Mouse (Mus musculus) heart, embryonic 14.5 days (tissue): ENCODE data around the gene Tcf12. TPM values are rescaled to one million over a fixed set of nuclear protein-coding genes. Genes with fewer than 3 reads are reported as not detected.
A peak's percentile ranks its signal among the peaks of the same experiment; 100 is the strongest.

Experiments
- ATAC-seq: fragments of 200-750 bp; cut with Nextera tagmentation; 2 replicates; pipeline ENCODE4 v1.8.0; 2017; ENCODE audit warnings: low read depth, moderate TSS enrichment; ENCODE audit not compliant: insufficient number of reproducible peaks, insufficient read depth, low FRiP score
- H3K27ac ChIP-seq, 2 experiments: fragments of 200-500 bp in 1 of 2; fragments of 300-500 bp in 1 of 2; sonication (generic) in 1 of 2; replicated peaks in 1 of 2; 2 replicates each; pipeline ENCODE4 v1.5.1; 2012 to 2014; ENCODE audit warnings: low read depth in 2 of 2, low read length in 2 of 2, control low read depth in 1 of 2, mild to moderate bottlenecking in 1 of 2, mixed read lengths in 1 of 2; ENCODE audit not compliant: control insufficient read depth in 1 of 2, insufficient read depth in 1 of 2
- H3K27me3 ChIP-seq: fragments of 300-500 bp; sonication (generic); 2 replicates; pipeline ENCODE4 v1.6.1; 2014; ENCODE audit warnings: mild to moderate bottlenecking, low read length, control low read depth; ENCODE audit not compliant: control insufficient read depth, insufficient read depth
- H3K36me3 ChIP-seq: fragments of 300-500 bp; sonication (generic); 2 replicates; pipeline ENCODE4 v1.6.1; 2014; ENCODE audit warnings: mild to moderate bottlenecking, control low read depth, low read length, mixed read lengths; ENCODE audit not compliant: control insufficient read depth, insufficient read depth
- H3K4me1 ChIP-seq, 2 experiments: fragments of 200-500 bp in 1 of 2; fragments of 300-500 bp in 1 of 2; sonication (generic) in 1 of 2; 2 replicates each; pipeline ENCODE4 v1.6.1; 2012 to 2014; ENCODE audit warnings: low read length in 2 of 2, control low read depth in 1 of 2, mixed read lengths in 1 of 2; ENCODE audit not compliant: control insufficient read depth in 2 of 2, insufficient read depth in 2 of 2
- H3K4me2 ChIP-seq: fragments of 300-500 bp; sonication (generic); 2 replicates; pipeline ENCODE4 v1.6.1; 2014; ENCODE audit warnings: mild to moderate bottlenecking, low read length
- H3K4me3 ChIP-seq, 2 experiments: fragments of 200-500 bp in 1 of 2; fragments of 300-500 bp in 1 of 2; sonication (generic) in 1 of 2; 2 replicates each; pipeline ENCODE4 v1.5.1; 2012 to 2014; ENCODE audit warnings: low read length in 2 of 2, mild to moderate bottlenecking in 2 of 2, control low read depth in 1 of 2, low read depth in 1 of 2, moderate library complexity in 1 of 2; ENCODE audit not compliant: control insufficient read depth in 1 of 2, insufficient read depth in 1 of 2
- H3K9ac ChIP-seq: fragments of 300-500 bp; sonication (generic); 2 replicates; pipeline ENCODE4 v1.6.1; 2014; ENCODE audit warnings: mild to moderate bottlenecking, low read length
- H3K9me3 ChIP-seq: fragments of 300-500 bp; sonication (generic); 2 replicates; pipeline ENCODE4 v1.6.1; 2016; ENCODE audit warnings: low read length, control low read depth; ENCODE audit not compliant: control insufficient read depth
- WGBS: fragments of 180-500 bp; shearing (Covaris S2); extraction: QIAGEN DNeasy Blood & Tissue Kit; methylation state at CpG from one replicate; pipeline ENCODE4 v1.1.7; 2014; 5-methylcytosine and 5-hydroxymethylcytosine counted together
- polyA plus RNA-seq: library from polyadenylated mRNA; unstranded; fragments of >200 nt; fragmentation: Nextera tagmentation; extraction: Ambion mirVana; gene quantifications from 2 replicates; pipeline ENCODE4 v1.2.1, GENCODE M21; 2014

Tcf12 gene
- polyA plus RNA-seq, 1 experiment from 2014 or later = 35.9 TPM

- Histone ChIP-seq H3K9ac (no peak overlapping the region), H3K27me3 (no peaks in the 10 kb centered on the region), H3K4me2 (no peak overlapping the region), H3K9me3 (no peaks in the 10 kb centered on the region), H3K36me3 (no peaks in the 10 kb centered on the region), H3K4me1 (peaks cover 2 to 7% of the 10 kb centered on the region in 2 experiments; a peak in 3 of 4 replicates), H3K4me3 (no peak overlapping the region), H3K27ac (no peak overlapping the region)
- WGBS = 92% methylated on average over 3 of the region's 3 CpGs
- ATAC-seq = no peak
Observed at GRCm38 (mm10) chr9:71981071-71981470, 130.6 kb downstream of the Tcf12 start.

DNA sequence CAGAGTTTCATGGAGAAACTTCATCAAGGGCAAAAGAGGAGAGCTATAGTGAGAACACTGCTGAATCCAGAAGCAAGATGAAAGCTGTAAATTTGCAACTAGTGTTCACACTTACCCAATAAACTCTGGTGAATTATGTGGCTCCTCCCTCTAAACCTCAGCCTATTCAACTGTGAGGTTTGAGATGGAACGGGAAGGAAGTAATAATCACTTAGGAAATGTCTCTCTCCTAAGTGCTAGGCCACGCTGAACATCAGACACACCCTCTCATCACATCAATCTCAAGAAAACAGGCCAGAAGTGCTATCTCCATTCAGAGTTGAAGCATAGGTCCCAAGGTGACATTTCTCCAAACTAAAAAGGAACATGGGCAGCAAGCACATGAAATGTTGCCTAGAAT, 131.1 kb downstream of the Tcf12 start:
- no peak overlapping the region for H3K9ac ChIP-seq
- H3K4me1 ChIP-seq = peaks cover 2 to 7% of the 10 kb centered on the region in 2 experiments; a peak in 3 of 4 replicates
- no peak overlapping the region for H3K27ac ChIP-seq
- no peak overlapping the region for H3K4me3 ChIP-seq
- no peak for ATAC-seq
- no peaks in the 10 kb centered on the region for H3K36me3 ChIP-seq
- no peak overlapping the region for H3K4me2 ChIP-seq
- H3K27me3 ChIP-seq = no peaks in the 10 kb centered on the region
- H3K9me3 ChIP-seq = no peaks in the 10 kb centered on the region
- WGBS = 40% methylated on average over 2 of the region's 2 CpGs

DNA sequence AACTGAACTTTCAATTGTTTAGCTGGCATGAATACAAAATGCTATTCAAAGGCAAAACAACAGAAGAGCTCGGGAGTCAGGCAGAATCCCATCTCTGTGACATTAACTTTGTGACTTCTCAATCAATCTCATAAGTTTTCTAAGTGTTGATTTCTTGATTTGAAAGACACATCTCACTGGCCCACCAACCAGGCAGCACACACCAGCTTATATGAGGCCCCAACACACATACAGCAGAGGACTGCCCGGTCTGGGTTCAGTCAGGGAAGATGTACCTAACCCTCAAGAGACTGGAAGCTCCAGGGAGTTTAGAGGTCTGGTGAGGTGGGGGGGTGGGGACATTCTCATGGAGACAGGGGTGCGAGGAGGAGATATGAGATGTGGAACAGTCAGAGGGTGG, 132.8 kb downstream of the Tcf12 start:
- Histone ChIP-seq H3K4me2 (no peak overlapping the region), H3K4me3 (no peak overlapping the region), H3K27ac (no peak overlapping the region; a peak in 1 of 4 replicates), H3K4me1 (peaks cover 2 to 7% of the 10 kb centered on the region in 2 experiments; a peak in 3 of 4 replicates), H3K9me3 (no peaks in the 10 kb centered on the region), H3K9ac (no peak overlapping the region), H3K27me3 (no peaks in the 10 kb centered on the region), H3K36me3 (no peaks in the 10 kb centered on the region)
- no peak for ATAC-seq
- WGBS = 75% methylated on average over 3 of the region's 3 CpGs

DNA sequence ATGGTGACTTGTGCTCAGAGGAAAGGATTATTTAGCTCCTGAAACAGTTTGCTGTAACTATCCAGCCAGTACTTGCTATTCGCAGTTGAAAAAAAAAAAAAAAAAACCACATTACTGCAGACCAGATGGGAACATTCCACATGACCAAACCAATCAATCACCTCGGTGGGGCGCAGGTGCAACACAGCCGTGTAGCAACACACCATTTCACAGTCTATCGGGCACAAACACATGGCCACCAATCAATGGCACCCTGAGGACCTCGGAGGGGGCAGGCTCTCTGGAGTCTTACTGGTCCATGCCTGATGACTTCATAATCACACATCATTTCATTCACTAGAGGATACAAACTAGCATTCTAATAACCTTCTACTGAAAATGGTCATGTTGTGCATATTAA, 135.6 kb downstream of the Tcf12 start:
- no peak overlapping the region for H3K27ac ChIP-seq
- no peak overlapping the region for H3K9ac ChIP-seq
- H3K9me3 ChIP-seq = no peaks in the 10 kb centered on the region
- no peaks in the 10 kb centered on the region for H3K36me3 ChIP-seq
- 81% methylated on average over 6 of the region's 6 CpGs for WGBS
- no peak overlapping the region for H3K4me3 ChIP-seq
- H3K27me3 ChIP-seq = no peaks in the 10 kb centered on the region
- no peak for ATAC-seq
- H3K4me1 ChIP-seq = peaks cover 2 to 10% of the 10 kb centered on the region in 2 experiments; a peak in 3 of 4 replicates
- no peak overlapping the region for H3K4me2 ChIP-seq

DNA sequence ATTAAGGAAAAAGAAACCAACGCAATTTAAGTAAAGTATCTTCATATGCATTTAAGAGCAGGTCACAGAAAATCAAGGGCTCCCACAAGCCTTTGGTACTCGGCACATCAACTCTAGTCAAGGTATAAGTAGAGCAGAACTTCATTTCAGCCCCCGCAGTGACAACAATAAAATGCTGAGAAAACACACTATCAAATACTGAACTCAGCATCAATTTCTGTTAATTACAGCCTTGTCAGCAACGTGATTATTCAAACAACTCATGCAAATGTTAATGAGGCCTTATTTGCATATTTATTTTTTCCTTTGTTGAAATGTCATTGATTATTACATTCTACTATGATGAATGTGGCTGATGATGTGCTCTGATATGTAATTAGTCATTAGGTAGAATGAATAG, 136.5 kb downstream of the Tcf12 start:
- H3K9me3 ChIP-seq = no peaks in the 10 kb centered on the region
- H3K27me3 ChIP-seq = no peaks in the 10 kb centered on the region
- H3K27ac ChIP-seq = peak overlapping the region in 1 of 2 experiments; percentile 45; a peak in 1 of 4 replicates
- no peak overlapping the region for H3K4me2 ChIP-seq
- no peak overlapping the region for H3K4me3 ChIP-seq
- no peak for ATAC-seq
- 83% methylated on average over 4 of the region's 4 CpGs for WGBS
- H3K9ac ChIP-seq = no peak overlapping the region
- no peaks in the 10 kb centered on the region for H3K36me3 ChIP-seq
- peaks cover 2 to 10% of the 10 kb centered on the region in 2 experiments; a peak in 2 of 4 replicates for H3K4me1 ChIP-seq

GRCm38 (mm10) chr9:71974541-71974959, 137.1 kb downstream of the Tcf12 start:
- Histone ChIP-seq H3K27me3 (no peaks in the 10 kb centered on the region), H3K4me3 (no peak overlapping the region), H3K9me3 (no peaks in the 10 kb centered on the region), H3K27ac (no peak overlapping the region), H3K4me1 (peaks cover 2 to 10% of the 10 kb centered on the region in 2 experiments; a peak in 2 of 4 replicates), H3K9ac (no peak overlapping the region), H3K36me3 (no peaks in the 10 kb centered on the region), H3K4me2 (no peak overlapping the region)
- no peak for ATAC-seq
- 63% methylated on average over 2 of the region's 2 CpGs for WGBS

GRCm38 (mm10) chr9:71964039-71964438, 147.6 kb downstream of the Tcf12 start:
- WGBS = 83% methylated on average over 4 of the region's 4 CpGs
- no peak for ATAC-seq
- Histone ChIP-seq H3K9me3 (no peaks in the 10 kb centered on the region), H3K4me2 (no peak overlapping the region), H3K4me1 (peaks cover 0 to 2% of the 10 kb centered on the region in 2 experiments; a peak in 2 of 4 replicates), H3K4me3 (no peak overlapping the region), H3K27me3 (no peaks in the 10 kb centered on the region), H3K36me3 (no peaks in the 10 kb centered on the region), H3K27ac (no peak overlapping the region), H3K9ac (no peak overlapping the region)

- no peak overlapping the region for H3K9ac ChIP-seq
- no peaks in the 10 kb centered on the region for H3K9me3 ChIP-seq
- H3K4me1 ChIP-seq = peaks cover 2 to 12% of the 10 kb centered on the region in 2 experiments
- H3K36me3 ChIP-seq = 0 out of 2 replicates have a peak, but pooled peaks cover 3% of the 10 kb centered on the region
- no peaks in the 10 kb centered on the region for H3K27me3 ChIP-seq
- peak overlapping the region; percentile 28 to 41; a peak in 3 of 4 replicates for H3K27ac ChIP-seq
- H3K4me2 ChIP-seq = peak overlapping the region; percentile 29; the same call in 1 of the 2 replicates
- no peak for ATAC-seq
- H3K4me3 ChIP-seq = no peak overlapping the region
Observed at GRCm38 (mm10) chr9:71960026-71960396, 151.7 kb downstream of the Tcf12 start.
